Mouse (Mus musculus) kidney, embryonic 16.5 days (tissue): ENCODE measurements at regions not wholly inside any gene's neighbourhood (a gene's known extent, or its start where the extent isn't known, plus 50 kb on each side); places are given as distances from the start of the nearest gene placed in this dataset.
A peak's percentile ranks its signal among the peaks of the same experiment; 100 is the strongest.

ENCODE experiments used
- ATAC-seq: fragments of 200-750 bp; cut with Nextera tagmentation; 2 replicates; pipeline ENCODE4 v1.8.0; 2017; ENCODE audit warnings: moderate TSS enrichment; ENCODE audit not compliant: low FRiP score, low TSS enrichment
- H3K27ac ChIP-seq: fragments of 300-500 bp; sonication (generic); 2 replicates; pipeline ENCODE4 v1.5.1; 2014; ENCODE audit warnings: low read length
- H3K27me3 ChIP-seq: fragments of 300-500 bp; sonication (generic); 2 replicates; pipeline ENCODE4 v1.6.1; 2014; ENCODE audit warnings: low read length, control low read depth, mixed read lengths; ENCODE audit not compliant: insufficient read depth
- H3K36me3 ChIP-seq: fragments of 300-500 bp; sonication (generic); 2 replicates; pipeline ENCODE4 v1.6.1; 2014; ENCODE audit warnings: low read length, control low read depth, mixed read lengths; ENCODE audit not compliant: insufficient read depth
- H3K4me1 ChIP-seq: fragments of 300-500 bp; sonication (generic); 2 replicates; pipeline ENCODE4 v1.6.1; 2014; ENCODE audit warnings: low read length, control low read depth, mixed read lengths; ENCODE audit not compliant: insufficient read depth
- H3K4me2 ChIP-seq: fragments of 300-500 bp; sonication (generic); replicated peaks from 2 replicates; pipeline ENCODE4 v1.6.1; 2014; ENCODE audit warnings: low read depth, low read length
- H3K4me3 ChIP-seq: fragments of 300-500 bp; sonication (generic); 2 replicates; pipeline ENCODE4 v1.5.1; 2014; ENCODE audit warnings: mild to moderate bottlenecking, low read length
- H3K9ac ChIP-seq: fragments of 300-500 bp; sonication (generic); replicated peaks from 2 replicates; pipeline ENCODE4 v1.6.1; 2014; ENCODE audit warnings: low read length
- H3K9me3 ChIP-seq: fragments of 300-500 bp; sonication (generic); 2 replicates; pipeline ENCODE4 v1.6.1; 2016; ENCODE audit warnings: low read length, control low read depth
- WGBS: fragments of 180-500 bp; shearing (Covaris S2); extraction: QIAGEN DNeasy Blood & Tissue Kit; methylation state at CpG from one replicate; pipeline ENCODE4 v1.1.7; 2014; 5-methylcytosine and 5-hydroxymethylcytosine counted together

DNA sequence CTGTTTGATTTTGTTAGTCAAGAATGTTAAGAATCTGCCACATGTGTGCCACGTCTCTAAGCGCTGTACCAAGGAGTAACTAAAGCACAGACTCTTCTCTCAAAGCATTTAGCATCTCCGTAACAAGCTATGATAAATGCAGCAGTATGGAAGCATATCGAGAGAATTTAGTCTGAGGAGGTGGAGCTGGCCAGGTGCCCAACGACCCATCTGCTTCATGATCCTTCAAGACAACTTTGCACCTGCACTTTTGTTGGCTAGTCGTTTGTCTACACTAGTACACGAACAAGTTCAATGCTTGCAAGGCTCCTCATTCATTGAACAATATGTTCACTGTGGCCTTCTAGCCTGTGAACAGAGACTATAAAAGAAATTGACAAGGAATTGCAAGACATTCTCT lies 257.8 kb upstream of the Bmp2 start:
- Histone ChIP-seq H3K27ac (no peak overlapping the region), H3K9ac (no peak overlapping the region), H3K4me2 (no peak overlapping the region), H3K9me3 (no peaks in the 10 kb centered on the region), H3K4me1 (no peaks in the 10 kb centered on the region), H3K4me3 (no peak overlapping the region), H3K27me3 (no peaks in the 10 kb centered on the region), H3K36me3 (no peaks in the 10 kb centered on the region)
- ATAC-seq: no peak
- 75% methylated on average over 7 of the region's 7 CpGs for WGBS

DNA sequence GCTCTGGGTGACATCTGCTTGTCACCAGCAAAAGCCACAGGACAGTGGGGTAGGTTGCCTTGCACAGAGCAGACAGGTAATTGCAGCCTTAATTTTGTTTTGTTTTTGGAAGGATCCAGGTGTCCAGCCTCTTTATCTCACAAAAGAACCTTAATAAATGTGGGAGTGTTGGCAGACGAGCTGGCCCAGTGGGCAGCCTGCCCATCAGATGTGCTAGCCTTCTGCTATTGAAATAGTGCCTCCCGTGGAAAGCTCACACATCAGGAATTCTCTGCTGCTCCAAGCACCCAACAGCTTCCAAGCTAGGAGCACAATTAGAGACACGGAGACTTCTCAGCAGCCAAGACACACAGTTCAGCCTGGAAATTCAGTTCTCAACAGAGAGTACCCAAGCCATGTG lies 246.0 kb upstream of the Bmp2 start:
- Histone ChIP-seq H3K36me3 (no peaks in the 10 kb centered on the region), H3K4me3 (no peak overlapping the region), H3K27ac (no peak overlapping the region), H3K4me1 (no peaks in the 10 kb centered on the region), H3K27me3 (no peaks in the 10 kb centered on the region), H3K9me3 (no peaks in the 10 kb centered on the region), H3K4me2 (no peak overlapping the region), H3K9ac (no peak overlapping the region)
- ATAC-seq: no peak
- WGBS: 81% methylated on average over 3 of the region's 3 CpGs

DNA sequence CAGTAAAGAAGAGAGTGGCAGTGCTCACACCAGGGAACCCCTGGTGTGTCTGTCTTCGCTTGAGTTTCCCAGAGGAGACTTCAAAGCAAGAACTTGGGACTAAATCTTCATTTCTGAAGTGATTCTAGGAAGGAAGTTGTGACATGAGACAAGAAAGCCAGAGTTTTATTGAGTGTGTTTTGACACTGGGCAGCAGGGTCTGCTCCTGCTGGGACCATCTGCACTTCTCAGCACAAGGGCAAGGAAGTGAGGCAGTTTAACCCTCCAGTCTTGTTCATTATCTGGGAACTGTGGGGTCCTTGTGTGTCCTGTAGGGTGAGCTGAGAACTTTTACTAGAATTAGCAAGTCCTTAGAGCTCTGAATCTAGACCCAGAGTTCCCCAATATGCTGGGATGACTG lies 241.0 kb upstream of the Bmp2 start:
- H3K9me3 ChIP-seq: no peaks in the 10 kb centered on the region
- WGBS: 28% methylated on average over 1 of the region's 1 CpGs
- H3K9ac ChIP-seq: no peak overlapping the region
- no peak overlapping the region for H3K4me3 ChIP-seq
- no peaks in the 10 kb centered on the region for H3K27me3 ChIP-seq
- H3K4me2 ChIP-seq: no peak overlapping the region
- H3K36me3 ChIP-seq: no peaks in the 10 kb centered on the region
- no peak for ATAC-seq
- no peak overlapping the region for H3K27ac ChIP-seq
- H3K4me1 ChIP-seq: no peaks in the 10 kb centered on the region

DNA sequence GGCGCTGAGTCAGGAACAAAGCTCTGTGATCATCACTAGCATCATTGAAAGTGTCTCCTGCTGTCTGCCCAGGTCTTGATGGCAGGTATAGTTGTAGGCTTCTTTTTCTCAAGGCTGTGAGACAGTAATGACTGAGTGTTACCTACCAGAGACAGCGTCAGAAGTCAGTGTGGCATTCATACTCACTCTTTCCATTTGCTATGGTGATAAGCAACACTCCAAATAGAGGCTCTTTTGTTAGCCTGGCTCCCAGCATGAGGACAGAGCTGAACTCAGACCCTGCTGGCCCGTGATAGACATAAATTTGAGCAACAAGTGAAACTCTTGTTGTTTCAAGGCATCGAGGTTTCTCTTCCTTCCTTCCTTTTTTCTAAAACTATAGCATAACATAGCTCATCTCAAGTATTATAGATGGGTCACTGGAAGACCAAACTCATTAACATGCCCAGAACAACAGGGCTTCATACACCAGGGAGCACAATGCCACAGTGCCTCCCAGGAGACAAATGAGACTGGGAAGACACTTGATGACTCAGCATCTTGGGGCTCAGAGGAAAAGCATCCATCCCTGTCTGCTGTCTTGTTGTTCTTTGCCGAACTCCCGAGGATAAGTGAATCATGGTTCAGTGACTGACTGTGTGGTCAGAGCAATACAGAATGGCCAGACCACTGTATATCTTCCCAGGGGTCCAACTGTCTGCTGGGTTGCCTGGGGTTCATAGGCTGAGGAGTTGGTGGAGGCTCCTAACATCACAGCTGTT lies 225.5 kb upstream of the Bmp2 start:
- ATAC-seq: peak; percentile 89
- H3K9ac ChIP-seq: no peak overlapping the region
- 37% methylated on average over 6 of the region's 6 CpGs for WGBS

DNA sequence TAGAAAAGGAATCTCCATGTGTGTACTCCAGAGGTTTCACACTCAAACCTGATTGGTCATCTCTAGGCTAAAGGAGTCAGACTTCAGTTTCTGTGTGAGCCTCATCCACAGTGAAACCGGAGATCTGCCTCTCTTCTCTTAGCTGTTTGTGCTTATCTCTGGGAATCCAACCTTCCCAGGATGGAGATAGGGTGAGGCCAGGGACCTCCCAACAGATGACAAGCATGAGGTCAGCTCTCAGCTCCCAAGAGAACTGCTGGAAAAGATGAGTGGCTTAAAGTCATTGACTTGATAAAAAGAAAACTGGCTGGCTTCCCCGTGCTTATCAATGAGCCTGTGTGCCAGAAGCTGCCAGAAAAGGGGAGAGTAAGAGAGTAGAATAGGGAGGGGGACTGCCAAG lies 224.3 kb upstream of the Bmp2 start:
- Histone ChIP-seq H3K27ac (no peak overlapping the region), H3K4me3 (no peak overlapping the region), H3K9ac (no peak overlapping the region), H3K36me3 (no peaks in the 10 kb centered on the region), H3K27me3 (no peaks in the 10 kb centered on the region), H3K9me3 (no peaks in the 10 kb centered on the region), H3K4me2 (no peak overlapping the region), H3K4me1 (no peaks in the 10 kb centered on the region)
- ATAC-seq: no peak
- 50% methylated on average over 2 of the region's 2 CpGs for WGBS

More for the DNA sequence above, 225.5 kb upstream of the Bmp2 start:
- no peaks in the 10 kb centered on the region for H3K9me3 ChIP-seq
- no peaks in the 10 kb centered on the region for H3K4me1 ChIP-seq
- H3K27me3 ChIP-seq: no peaks in the 10 kb centered on the region
- H3K36me3 ChIP-seq: no peaks in the 10 kb centered on the region
- H3K4me2 ChIP-seq: no peak overlapping the region
- H3K4me3 ChIP-seq: no peak overlapping the region
- H3K27ac ChIP-seq: no peak overlapping the region

DNA sequence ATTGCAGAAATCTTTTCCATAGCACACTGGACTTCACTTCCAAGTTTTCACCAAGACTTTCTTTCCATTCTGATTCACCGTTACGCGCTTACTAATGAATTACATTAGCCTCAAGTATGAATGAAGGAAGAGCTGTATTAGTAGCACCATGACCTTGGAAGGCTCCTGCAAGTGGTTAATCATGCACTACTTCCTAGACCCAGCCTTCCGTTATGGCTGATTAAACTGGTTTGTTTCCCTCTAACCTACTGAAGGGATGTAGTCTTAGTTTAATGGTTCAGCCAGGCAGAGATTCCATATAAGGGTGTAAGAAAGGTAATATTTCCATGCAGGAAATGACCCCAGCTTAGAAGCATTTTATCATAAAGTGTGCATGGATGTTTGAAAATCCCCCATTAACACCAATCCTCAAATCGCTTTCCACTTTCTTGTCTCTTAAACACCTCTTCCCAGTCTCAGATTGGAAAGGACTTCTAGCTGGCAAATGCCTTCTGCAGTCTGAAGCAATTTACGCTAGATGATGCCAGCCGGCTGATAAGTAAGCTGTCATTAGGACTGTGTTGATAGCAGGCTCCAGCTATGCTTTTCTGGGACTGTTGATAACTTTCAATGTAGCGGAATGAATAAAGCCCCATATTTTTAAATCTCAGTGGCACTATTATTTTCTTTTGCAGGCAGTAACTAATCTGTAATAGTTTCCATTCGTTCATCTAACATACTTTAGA lies 215.6 kb upstream of the Bmp2 start:
- Histone ChIP-seq H3K9ac (no peak overlapping the region), H3K4me1 (peaks cover 13% of the 10 kb centered on the region; the same call in 1 of the 2 replicates), H3K36me3 (no peaks in the 10 kb centered on the region), H3K27ac (no peak overlapping the region), H3K4me2 (no peak overlapping the region), H3K27me3 (no peaks in the 10 kb centered on the region), H3K9me3 (no peaks in the 10 kb centered on the region), H3K4me3 (no peak overlapping the region)
- 64% methylated on average over 9 of the region's 9 CpGs for WGBS
- ATAC-seq: peak; percentile 91; the same call in 1 of the 2 replicates

DNA sequence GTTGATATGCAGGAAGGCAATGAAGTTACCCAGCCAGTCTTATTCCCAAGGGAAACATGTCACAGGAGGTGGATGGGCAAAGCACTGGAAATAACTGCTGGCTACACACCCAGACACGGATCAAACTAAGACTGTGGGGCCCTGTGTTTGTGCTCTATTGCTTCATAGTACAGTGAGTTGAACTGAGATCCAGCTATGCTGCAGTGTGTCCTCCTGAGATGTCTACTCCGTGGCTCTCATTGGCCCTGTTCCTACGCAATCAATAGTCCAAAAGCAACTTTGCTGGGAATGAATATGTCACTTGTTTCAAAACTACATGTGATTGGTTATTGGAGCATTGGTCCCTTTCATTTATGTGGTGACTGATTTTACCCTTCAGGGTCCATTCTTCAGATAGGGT lies 213.8 kb upstream of the Bmp2 start:
- no peak overlapping the region for H3K9ac ChIP-seq
- no peak overlapping the region for H3K4me2 ChIP-seq
- H3K4me1 ChIP-seq: peaks cover 18% of the 10 kb centered on the region
- 82% methylated on average over 3 of the region's 3 CpGs for WGBS
- H3K36me3 ChIP-seq: no peaks in the 10 kb centered on the region
- H3K9me3 ChIP-seq: no peaks in the 10 kb centered on the region
- no peak for ATAC-seq
- no peaks in the 10 kb centered on the region for H3K27me3 ChIP-seq
- no peak overlapping the region for H3K4me3 ChIP-seq
- H3K27ac ChIP-seq: no peak overlapping the region

DNA sequence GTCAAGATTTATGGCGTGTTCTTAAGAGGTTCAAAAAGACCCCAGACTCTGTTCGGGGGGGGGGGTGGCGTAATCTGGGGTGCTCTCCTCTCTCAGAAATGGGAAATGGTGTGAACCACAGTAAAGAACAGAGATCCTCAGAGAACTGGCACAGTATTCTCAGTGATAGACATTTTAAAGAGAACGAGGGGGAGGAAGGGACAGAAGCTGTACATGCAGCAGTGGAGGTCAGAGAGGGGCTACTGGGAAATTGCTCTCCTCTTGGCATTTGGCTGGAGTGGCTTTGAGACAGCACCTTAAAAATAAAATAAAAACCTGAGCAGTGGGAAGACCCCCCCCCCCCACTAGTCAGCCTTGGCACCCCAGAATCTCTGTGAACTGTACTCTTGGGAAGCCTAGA lies 210.6 kb upstream of the Bmp2 start:
- 35% methylated on average over 4 of the region's 4 CpGs for WGBS
- ATAC-seq: peak; percentile 63; the same call in 1 of the 2 replicates
- no peaks in the 10 kb centered on the region for H3K36me3 ChIP-seq
- H3K4me3 ChIP-seq: no peak overlapping the region
- H3K4me1 ChIP-seq: peaks cover 16% of the 10 kb centered on the region
- no peak overlapping the region for H3K4me2 ChIP-seq
- H3K9ac ChIP-seq: no peak overlapping the region
- H3K27ac ChIP-seq: no peak overlapping the region
- no peaks in the 10 kb centered on the region for H3K27me3 ChIP-seq
- H3K9me3 ChIP-seq: no peaks in the 10 kb centered on the region

DNA sequence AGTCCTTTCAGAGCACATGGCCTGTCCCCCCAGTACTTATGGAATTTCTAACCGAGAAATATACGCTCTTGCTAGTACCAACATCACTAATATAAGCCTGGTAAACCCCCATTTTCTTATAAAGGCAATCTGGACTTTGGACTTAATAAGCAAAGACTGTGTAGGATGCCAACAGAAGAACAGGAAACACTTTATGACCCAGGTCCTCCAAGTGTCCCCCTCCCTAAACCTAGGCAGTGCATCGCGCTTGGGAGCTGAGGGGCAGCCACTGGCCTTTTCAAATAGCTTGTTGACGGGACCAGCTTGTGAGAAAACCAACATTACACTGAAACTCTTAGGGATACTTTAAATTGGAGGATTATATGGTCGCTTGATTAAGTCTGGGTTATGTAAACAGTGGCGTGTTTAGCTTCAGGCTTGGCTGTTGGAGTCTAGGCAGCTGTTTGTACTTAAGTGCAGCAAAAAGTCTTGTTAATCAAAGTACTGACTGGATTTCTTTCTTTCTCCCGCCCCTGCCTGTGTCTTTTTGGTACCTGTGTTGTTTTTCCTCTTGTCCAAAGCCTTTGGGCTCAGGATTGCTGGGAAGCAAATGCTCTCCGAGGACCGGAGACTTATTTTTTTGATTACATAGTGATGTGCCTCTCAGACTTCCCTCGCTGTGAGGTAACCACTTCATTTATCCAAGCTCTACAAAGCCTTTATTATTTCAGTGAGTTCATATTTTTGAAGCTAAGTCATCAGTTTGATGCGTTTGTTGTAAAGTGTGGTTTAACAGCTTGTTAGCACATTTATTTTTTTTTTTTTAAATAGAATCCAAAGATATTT lies 205.8 kb upstream of the Bmp2 start:
- H3K9me3 ChIP-seq: no peaks in the 10 kb centered on the region
- no peaks in the 10 kb centered on the region for H3K36me3 ChIP-seq
- peak; percentile 60 for ATAC-seq
- no peak overlapping the region for H3K4me3 ChIP-seq
- no peaks in the 10 kb centered on the region for H3K27me3 ChIP-seq
- WGBS: 32% methylated on average over 12 of the region's 12 CpGs
- H3K9ac ChIP-seq: no peak overlapping the region
- peak overlapping the region; percentile 16; the same call in 1 of the 2 replicates for H3K4me2 ChIP-seq
- H3K27ac ChIP-seq: peak overlapping the region; percentile 26; the same call in 1 of the 2 replicates
- peaks cover 19% of the 10 kb centered on the region for H3K4me1 ChIP-seq
